Mouse (Mus musculus): ENCODE data around the gene Dnajc7.

Dnajc7 gene

DNA sequence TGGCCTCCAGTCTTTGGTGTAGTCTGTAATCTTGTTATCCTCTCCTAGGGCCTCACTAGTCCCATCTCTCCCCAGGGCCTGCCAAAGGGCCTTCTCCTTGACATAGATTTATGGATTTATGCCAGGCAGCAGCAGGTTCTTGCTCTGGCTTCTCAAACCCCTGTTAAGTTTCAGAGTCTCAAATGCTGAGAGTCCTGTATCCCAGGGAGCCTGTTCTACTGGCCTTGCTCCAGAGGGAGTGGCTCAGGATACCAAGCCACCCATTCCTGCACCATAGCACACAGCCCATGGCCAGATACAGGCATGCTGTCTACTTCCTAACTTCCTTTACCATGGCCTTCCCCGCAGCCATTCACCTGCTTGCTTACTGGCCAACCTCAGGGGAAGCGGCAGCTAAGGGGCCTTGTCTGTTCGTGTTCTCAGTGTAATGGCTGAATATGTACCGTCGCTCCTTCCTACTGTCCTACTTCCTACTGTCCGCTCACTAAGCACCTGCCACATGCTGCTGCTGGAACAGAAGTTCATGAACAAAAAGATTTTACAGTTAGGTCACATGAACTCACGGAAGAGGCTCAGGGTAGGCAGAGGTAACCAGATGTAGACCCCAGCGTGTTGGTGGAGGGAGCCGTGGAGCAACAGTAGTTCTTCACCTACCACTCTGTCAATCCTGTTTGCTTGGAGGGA, 40.7 kb downstream of the Dnajc7 start:
- no peak for DNase-seq (ENCODE audit: low read depth)

DNA sequence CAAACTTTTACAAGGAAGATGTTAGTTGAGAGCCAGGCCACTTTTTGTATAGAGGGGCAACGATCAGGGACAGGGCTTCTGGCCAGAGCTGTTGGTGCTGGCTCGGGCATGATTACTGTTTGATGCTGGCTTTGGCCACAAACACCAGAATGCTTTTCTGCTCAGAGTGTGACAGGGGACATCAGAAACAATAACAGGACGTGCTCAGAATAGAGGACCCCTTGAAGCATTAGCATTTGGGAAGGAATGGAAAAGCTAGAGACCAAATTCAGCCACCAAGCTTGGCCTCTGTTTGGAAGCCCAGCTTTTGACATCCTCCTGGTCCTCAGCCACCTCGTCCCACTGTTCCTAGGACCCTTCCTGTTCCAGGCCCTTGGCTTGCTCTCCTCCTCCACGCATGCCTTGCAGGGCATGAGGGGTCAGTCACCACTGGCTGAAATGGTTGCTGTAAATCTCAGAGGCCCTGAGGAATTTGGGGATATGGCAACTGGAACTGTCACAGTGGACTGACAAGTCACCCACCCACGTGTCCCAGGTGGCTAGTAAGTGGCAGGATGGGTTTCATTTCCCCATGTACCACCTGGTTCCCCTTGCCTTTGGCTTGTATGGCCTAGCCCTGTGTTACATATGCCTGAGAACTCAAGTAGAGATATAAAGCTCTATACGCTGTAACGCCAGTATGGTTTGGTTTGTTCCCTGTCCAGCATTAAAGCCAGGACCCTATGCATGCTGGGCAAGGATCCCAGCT, 41.9 kb downstream of the Dnajc7 start:
- no peak for DNase-seq (ENCODE audit: low read depth)

DNA sequence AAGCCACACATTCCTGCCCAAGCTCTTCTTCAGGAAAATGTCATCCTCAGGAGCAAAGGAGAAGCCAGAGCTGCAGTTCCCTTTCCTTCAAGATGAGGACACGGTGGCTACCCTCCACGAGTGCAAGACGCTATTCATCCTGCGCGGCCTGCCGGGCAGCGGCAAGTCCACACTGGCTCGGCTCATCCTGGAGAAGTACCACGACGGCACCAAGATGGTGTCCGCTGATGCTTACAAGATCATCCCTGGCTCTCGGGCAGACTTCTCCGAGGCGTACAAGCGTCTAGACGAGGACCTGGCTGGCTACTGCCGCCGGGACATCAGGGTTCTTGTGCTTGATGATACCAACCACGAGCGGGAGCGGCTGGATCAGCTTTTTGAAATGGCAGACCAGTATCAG, 43.7 kb downstream of the Dnajc7 start:
- DNase-seq (ENCODE audit: low read depth), result no peak

DNA sequence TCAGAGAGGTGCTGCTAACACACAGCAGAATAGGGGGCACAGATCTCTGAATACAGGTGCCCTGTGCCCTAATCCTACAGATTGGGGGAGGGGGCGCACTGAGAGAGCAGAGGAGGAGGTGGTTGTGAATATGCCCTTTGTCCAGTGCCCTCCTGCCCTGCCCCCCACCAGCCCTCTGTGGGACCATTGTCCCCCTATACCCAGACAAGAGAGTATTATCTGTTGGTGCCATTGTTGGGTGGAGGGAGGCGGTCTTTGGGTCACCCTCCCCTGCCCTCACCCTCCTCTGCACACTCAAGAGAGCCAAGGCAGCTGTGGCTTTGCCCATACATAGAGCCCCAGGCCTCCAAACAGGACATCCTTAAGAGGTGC, 44.5 kb downstream of the Dnajc7 start:
- DNase-seq (ENCODE audit: low read depth), result no peak

DNA sequence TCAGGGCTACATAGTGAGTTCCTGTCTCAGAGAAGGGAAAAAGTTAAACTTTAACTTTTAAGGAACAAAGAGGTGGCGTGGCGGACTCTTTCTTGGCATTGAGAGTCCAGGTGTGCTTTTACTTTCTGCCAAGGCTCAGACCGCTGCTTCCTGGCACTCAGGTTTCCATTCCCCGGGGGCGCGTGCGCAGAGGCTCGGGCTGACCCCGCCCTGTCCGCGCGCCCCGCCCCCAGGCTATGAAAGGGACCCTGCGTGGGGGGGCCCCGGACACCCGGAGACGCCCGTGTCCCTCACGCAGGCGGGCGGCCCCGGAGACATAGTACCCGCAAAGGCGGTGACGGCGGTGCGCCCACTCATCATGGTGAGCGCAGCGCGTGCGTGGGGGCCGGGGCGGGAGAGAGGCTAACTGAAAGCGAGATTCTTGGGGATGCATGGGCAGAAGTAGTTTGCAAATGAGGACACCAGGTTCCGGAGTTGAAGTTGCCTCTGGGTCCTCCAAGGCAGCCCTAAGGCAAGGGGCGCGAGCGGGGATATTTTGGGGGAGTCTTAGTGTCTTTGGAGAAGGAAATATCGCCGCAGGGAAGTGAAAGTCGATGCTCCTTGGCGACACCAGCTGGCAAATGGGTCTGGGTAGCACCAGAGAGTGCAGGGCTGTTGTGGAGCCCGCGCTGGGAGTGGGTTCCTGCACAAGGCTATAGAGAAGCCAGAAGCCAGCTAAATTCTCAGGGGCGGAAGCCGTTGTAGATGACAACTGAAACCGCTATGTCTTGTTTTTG, 45.1 kb downstream of the Dnajc7 start, which contains the start of gene Cnp:
Gene Cnp (plus strand): TSS at position 197 of the 776 bp plus-strand sequence.
- peak; percentile 40 for DNase-seq (ENCODE audit: low read depth)

DNA sequence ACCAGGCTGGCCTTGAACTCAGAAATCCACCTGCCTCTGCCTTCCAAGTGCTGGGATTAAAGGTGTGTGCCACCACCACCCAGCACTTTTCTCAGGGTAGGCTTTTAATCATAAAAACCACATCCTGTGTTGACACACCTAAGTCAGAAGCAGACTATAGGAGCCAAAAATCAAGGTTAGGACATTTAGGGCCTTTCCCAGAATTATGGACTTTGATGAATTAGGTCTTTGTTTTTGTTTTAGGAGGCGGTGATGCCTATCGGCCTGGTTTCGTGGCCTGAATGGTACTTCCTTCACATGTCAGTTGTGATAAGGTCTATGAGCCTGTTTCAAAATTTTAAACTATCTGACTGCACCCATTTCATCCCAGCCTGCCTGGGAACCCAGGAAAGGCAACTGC, 45.8 kb downstream of the Dnajc7 start:
- DNase-seq (ENCODE audit: low read depth), result no peak

DNA sequence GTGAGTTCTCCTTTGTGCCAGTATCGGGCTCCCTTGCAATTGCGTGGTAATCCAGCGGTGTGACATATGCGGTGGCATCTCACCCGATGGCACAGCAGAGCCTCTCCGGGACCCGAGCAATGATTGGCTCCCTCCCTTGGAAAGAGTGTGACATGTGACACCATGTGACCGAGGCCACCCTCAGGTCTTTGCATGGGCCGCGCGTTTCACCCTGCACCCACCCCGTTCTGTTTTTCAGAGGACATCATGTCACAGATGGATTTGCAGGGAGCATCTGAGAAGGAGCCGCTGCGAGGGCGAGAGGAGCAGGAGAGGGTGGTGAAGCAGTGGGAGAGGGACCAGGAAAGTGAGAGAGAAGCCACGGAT, 48.8 kb downstream of the Dnajc7 start:
- no peak for DNase-seq (ENCODE audit: low read depth)

DNA sequence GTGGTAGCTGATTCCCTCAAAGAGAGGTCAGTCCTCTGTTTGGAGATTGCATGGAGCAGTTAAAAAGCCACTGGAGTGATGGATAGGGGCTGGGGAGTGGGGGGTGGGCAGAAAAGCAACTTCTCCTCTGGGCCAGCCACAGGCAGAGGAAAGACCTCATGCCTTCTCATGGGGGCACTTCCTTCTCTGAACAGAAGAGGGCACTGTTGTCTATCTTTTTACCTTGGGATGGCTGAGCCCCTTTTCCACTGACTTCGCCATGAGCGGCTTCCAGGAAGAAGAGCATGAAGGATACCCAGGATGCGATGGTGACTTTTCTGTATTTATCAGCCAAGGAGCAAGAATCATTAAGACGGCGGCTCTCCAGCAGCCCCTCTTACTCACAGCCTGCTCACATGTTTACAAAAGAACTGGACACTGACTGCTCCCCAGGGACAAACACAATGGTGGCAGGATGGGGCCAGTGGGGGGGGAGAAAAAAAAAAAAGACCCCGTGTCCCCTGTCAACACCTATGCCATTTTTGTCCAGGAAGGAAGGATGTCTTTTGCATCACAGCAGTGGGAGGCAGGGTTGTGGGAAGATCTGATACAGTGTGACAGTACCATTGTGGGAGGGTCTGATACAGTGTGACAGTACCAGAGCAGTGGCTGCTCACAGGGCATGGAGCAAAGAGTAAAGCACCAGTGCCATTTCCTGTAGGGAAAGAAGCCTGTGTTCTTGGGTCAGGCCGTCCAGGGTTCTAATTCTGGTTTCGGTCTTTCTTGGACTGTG, 49.4 kb downstream of the Dnajc7 start:
- DNase-seq (ENCODE audit: low read depth), result peak; percentile 58

DNA sequence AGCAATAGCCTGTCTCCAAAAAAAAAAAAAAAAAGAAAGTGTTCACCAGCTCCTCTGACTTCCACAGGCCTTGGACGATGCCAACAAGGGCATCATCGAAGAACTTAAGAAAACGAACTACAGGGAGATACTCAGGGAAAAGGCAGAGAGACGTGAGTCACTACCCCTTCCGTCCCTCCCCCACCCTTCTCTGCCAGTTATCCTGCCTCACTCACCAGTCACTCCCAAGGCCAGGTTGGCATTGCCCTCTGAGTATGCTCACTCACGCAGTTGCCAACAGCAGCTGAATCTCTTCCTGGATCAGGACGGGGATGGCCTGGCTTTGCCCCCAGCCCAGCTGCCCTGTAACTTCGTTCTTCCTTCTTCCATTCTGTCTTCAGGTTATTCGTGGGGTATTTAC, 50.2 kb downstream of the Dnajc7 start:
- DNase-seq (ENCODE audit: low read depth), result no peak

DNA sequence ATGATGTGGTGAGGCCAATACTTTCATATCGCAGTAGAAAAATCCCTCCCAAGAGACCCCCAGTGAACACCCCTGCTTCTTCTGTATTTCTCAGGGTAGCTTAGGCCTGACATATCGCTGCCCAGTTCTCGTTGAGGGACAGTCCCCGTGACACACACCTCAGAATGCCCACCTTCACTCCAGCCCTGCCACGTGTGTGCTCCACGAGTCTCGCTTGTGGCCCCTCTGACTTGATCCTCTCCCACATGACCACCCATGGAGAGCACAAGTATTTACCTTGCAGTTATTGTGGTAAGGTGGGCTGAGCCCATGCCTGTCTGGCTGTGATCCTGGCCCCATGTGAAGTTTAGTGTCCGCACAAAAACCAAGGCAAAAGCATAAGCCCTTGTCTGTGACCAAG, 51.3 kb downstream of the Dnajc7 start:
- no peak for DNase-seq (ENCODE audit: low read depth)

DNA sequence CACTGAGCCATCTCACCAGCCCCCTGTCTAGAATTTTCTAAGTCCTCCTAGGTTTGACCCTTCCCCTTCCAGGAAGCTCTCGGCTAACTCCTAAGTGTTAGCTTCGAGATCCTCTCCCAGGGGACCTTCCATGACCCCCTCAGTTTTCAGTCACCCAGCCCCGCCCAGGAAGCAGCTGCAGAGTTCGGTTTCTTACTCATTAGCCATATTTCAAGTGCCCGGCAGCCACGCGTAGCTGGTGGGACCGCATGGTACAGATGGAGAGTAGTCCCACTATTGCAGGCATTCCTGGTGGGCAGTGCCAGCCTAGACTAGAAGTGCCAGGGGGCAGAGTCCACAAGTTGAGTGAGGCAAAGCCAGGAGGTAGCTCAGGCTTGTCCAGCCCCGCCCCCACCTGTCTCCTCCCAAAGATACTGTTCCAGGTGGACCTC, 52.1 kb downstream of the Dnajc7 start:
- no peak for DNase-seq (ENCODE audit: low read depth)

DNA sequence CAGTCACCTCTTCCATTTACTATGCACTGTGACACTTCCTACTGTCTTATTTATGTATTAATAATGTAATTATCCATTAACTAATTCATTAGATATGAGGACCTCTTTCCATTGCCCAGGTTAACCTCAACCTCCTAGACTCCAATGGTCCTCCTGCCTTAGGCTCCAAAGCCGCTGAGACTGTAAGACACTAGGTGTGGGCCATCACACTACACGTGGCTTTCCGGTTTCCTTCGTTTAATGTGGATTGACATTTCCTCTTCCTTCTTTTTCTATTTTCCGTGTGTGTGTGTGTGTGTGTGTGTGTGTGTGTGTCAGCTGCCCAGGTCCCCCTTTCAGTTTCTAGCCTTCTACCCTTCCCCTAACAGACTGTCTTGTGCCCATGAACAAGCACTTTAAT, 52.7 kb downstream of the Dnajc7 start:
- no peak for DNase-seq (ENCODE audit: low read depth)

DNA sequence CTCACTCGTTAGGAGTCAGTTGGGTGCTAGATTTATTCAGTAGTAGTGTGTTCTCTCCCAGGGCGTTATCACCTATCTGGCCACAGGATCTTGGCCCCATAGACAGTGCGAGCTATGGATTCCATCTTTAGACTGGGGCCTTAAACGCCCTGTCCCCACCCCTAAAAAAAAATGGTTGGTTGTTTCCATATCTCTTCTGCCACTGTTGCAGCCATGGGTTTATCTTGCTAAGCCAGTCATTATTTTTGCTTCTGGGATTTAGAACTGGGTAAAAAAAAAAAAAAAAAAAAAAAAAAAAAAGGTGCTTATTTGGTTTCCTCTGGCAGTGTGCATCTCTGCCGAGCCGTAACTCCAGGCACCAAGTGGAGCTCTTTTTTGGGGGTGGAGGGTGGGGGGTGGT, 55.3 kb downstream of the Dnajc7 start:
- no peak for DNase-seq (ENCODE audit: low read depth)

DNA sequence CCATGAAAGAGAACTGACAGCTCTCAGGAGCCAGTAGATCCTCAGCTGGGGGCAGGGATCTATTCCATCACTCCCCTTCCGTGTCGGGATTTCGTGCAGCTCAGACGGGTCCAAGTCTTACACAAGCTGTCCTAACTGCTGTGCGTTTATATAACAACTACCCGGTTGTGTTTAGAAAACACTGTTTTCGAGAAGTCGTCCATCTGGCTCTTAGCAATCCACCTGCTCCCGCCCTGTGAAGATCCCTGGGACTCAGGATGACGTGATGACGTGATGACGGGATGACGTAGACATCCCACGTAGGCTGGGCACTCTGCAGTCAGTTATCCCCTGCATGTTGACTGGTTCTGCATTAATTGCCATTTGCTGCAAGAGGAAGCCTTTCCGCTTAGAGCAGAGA, 55.7 kb downstream of the Dnajc7 start:
- DNase-seq (ENCODE audit: low read depth), result no peak

DNA sequence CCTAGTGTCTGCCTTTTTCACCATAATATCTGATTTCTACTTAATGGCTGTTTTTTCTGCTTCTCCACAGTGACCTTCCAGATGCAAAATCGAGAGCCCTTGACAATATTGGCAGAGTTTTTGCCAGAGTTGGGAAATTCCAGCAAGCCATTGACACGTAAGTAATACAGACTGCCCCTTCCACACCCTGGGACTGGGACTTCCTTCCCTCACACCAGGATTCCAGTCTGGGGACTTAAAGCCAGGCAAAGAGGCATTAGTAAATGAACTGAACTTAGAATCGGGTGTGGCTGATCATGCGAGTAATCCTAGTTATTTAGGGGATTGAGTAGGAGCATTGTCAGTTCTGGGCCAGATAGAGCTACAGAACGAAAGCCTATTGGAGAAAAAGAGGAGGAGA, 58.2 kb downstream of the Dnajc7 start:
- DNase-seq (ENCODE audit: low read depth), result no peak

DNA sequence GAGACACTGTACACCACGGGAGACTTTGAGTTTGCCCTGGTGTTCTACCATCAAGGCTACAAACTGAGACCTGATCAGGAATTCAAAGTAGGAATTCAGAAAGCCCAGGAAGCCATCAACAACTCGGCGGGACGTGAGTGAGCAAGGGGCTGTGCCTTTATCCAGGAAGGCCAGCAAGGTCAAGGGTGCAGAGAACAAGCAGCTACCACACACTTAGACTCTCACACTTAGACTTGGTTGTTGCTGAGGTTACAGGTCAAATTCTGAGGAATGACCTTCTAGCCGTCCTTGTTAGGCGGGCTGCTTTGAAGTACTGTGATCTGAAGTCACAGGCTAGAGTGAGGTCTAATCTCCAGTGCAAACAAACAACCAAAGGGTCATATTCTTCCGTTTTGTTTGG, 60.5 kb downstream of the Dnajc7 start:
- DNase-seq (ENCODE audit: low read depth), result no peak

DNA sequence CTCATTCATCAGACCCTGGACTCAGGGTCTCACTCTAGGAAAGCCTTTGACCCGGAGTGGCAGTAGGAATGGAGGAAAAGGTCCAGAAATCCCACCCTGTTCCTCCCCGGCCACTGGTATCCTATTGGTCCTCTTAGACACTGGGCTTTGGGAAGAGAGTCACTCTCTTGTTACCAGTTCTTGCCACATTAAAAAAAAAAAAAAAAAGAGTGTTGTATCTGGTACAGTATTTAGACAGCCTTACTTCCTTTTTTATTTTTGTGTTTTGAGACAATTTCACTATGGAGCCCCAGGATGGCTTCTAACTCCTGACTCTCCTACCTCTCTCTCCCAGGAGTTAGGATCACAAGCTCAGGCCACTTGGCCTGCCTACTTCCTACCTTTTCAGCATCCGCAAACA, 62.4 kb downstream of the Dnajc7 start:
- DNase-seq (ENCODE audit: low read depth), result no peak

DNA sequence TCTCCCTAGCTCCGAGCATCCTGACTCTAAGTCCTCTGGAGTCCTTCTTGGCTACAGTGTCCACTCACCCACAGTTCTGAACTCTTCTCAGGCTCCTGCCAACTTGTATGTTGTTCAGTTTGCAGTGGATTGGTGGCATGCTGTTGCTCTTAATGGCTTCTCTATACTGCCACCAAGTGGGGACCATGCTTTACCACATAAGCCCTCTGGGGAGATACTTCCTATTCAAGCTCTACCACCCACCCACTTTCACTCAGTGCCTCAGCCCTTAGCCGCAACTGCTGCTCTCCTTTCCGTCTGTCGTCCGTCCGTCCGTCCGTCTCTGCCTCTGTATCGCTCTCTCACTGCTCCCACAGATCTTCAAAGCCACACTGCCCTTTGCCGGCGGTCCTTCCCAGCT, 64.4 kb downstream of the Dnajc7 start:
- peak; percentile 69 for DNase-seq (ENCODE audit: low read depth)

DNA sequence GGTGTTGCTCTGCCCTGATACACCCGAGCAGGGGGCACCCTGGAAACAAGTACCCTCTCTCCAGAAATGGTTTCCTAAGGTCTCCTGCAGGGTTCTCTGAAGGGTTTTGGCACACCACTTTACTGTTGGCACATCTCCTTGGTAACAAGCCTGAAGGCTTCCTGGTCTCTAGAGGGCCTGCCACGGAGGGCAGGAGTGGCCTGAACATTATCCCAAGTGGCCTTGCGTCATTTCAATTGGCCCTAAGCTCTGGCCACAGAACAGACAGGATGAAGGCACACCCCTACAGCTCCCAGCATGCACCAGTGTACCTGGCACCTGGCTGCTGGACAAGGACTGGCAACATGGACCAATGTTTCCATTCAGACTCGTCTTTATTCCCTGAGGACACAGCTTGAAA, 67.1 kb downstream of the Dnajc7 start:
- no peak for DNase-seq (ENCODE audit: low read depth)

DNA sequence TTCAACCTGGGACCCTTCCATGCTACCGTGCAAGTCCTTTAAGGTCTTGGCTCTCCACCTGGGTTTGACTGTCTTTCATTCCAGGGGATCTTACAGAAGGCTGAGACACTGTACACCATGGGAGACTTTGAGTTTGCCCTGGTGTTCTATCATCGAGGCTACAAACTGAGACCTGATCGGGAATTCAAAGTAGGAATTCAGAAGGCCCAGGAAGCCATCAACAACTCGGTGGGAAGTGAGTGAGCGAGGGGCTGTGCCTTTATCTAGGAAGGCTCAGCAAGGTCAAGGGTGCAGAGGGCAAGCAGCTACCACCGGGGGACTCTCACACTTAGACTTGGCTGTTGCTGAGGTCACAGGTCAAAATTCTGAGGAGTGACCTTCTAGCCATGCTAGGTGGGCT, 69.9 kb downstream of the Dnajc7 start:
- DNase-seq (ENCODE audit: low read depth), result no peak

DNA sequence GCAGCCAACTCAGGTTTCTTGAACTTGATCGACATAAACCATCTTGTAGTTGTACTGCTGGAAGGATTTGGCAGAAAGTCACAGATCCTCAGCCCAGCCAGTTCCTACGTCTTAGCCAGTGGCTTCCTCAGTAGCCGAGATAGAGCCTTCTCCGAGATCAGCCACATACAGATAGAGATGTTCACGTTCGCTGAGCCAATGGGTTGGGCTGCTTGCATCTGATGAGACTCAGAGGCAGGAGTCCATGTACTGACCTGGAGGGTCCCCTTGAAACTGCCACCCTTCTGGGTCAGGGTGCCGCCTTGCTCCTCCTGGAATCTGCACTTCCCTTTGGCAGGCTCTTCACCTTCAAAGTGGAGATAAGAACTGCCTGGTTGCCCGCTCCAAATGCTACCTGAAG, 70.5 kb downstream of the Dnajc7 start:
- no peak for DNase-seq (ENCODE audit: low read depth)

DNA sequence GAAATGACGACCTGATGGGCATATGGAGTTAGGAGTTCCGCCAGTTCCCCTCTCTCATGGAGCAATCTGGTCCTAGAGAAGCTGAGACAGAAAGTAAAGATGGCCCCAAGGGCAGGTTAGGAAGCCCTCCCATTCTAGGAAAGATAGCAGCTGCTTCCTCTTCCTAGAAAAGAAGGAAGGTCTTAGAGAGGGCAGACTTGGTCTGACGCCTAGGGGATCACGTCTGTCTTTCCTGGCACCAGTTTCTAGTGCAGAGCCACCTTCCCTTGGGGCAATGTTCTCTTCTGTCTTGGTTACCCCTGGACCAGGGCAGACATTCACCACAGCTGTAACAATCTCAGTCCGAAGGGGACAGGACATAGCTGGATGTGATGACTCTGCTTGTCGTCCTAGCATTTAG, 71.8 kb downstream of the Dnajc7 start:
- no peak for DNase-seq (ENCODE audit: low read depth)
